In the genomic region with DNA sequence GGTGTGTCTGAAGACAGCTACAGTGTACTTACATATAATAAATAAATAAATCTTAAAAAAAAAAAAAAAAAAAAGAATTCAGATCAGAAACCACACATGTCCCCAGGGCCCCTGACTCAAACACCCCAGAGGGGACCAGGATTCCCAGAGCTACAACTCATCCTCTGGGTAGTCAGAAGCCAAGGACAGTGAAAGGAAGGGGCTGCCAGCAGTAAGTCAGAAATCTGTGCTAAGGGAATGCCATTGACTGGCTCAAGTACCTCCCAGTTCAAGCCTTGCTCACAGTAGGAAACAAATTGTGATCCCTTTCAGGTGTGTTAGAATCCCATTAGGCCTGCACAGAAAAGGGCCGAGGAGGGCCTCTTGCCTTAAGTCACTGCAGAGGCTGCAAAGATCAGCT, we compare ENCODE assay signal across 16 mouse cellular contexts.
"Had no signal": no experiment of that assay in that cellular context is flagged by ENCODE, and none has a peak within 500 bp of the region (broad histone marks: within the 10 kb centered on the region; RNA-seq: fewer than 3 reads in every experiment).

No protein-coding gene starts in this region.

- H3K4me2 ChIP-seq: neural tube, embryonic 13.5 days; neural tube, embryonic 15.5 days; stomach, embryonic 15.5 days had no signal

- H3K27me3 ChIP-seq: neural tube, embryonic 13.5 days; neural tube, embryonic 15.5 days; stomach, embryonic 15.5 days had no signal

- H3K9ac ChIP-seq: neural tube, embryonic 13.5 days; neural tube, embryonic 15.5 days; stomach, embryonic 15.5 days had no signal

- DNase-seq: retina, postnatal 1 day; right cerebral cortex, adult 18-20 months; right cerebral cortex, postnatal 14 days; right cerebral cortex, postnatal 25 days; right cerebral cortex, postnatal 4 days; spleen, adult 18-20 months; thymus, adult 18-20 months; thymus, adult 2 months; thymus, postnatal 14 days; thymus, postnatal 25 days; thymus, postnatal 36 days; thymus, postnatal 4 days had no signal

- H3K27ac ChIP-seq: neural tube, embryonic 13.5 days; neural tube, embryonic 15.5 days; stomach, embryonic 15.5 days; stomach, postnatal 0 days had no signal

- H3K9me3 ChIP-seq: neural tube, embryonic 13.5 days; neural tube, embryonic 15.5 days; stomach, embryonic 15.5 days had no signal

- H3K4me3 ChIP-seq: neural tube, embryonic 13.5 days; neural tube, embryonic 15.5 days; stomach, embryonic 15.5 days had no signal
